Comparison of ENCODE assay signal across 12 mouse cellular contexts in the genomic region with DNA sequence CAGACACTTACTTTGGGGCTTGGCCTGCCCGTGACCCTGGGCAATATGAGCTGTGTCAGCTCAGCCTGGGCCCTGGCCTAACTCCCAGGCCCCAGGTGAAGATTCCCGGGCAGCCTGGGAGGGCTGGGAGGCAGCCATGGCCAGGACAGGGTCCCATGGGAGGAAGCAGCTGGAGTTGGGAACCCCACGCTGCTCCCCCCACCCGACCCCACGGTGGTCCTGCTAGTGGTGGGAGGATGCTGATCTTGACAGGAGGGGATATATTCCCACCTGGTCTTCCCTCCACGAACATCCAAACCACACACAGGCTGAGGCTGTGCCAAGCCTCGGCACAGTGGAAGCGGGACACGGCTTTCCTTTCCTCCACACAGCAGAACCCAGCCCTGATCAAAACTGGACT. TPM values are rescaled to one million over a fixed set of nuclear protein-coding genes. Genes with fewer than 3 reads are reported as not detected.
DNase-seq lines count a peak whose midpoint lies in the region; ATAC-seq lines count a peak whose summit lies in the region.
"Had no signal": no experiment of that assay in that cellular context is flagged by ENCODE, and none has a peak within 500 bp of the region (broad histone marks: within the 10 kb centered on the region; RNA-seq: fewer than 3 reads in every experiment).

No protein-coding gene starts in this region.

- intact Hi-C loops in heart, postnatal 14 days (cut with DNase I) = no loop called here

- H3K9me3 ChIP-seq in heart, embryonic 11.5 days (replicated peaks; ENCODE audit: control insufficient read depth, low read length) = no peaks in the 10 kb centered on the region
- H3K9me3 ChIP-seq in lung, embryonic 15.5 days = no peaks in the 10 kb centered on the region
- no peaks in the 10 kb centered on the region for H3K9me3 ChIP-seq in heart, embryonic 16.5 days (replicated peaks; ENCODE audit: control insufficient read depth, low read length)
- no peaks in the 10 kb centered on the region for H3K9me3 ChIP-seq in limb, embryonic 15.5 days
- H3K9me3 ChIP-seq: forebrain, embryonic 12.5 days had no signal

- peak overlapping the region; percentile 73 for H3K27ac ChIP-seq in heart, embryonic 11.5 days (ENCODE audit: low read depth, low read length)
- H3K27ac ChIP-seq in lung, embryonic 15.5 days = peak overlapping the region; percentile 55; the same call in 1 of the 2 replicates
- peak overlapping the region; percentile 95 for H3K27ac ChIP-seq in heart, embryonic 16.5 days (ENCODE audit: low read length)
- H3K27ac ChIP-seq in limb, embryonic 15.5 days = peak overlapping the region; percentile 11; the same call in 1 of the 2 replicates
- H3K27ac ChIP-seq: forebrain, embryonic 12.5 days had no signal

- no peak for DNase-seq in heart, postnatal 14 days
- no peak for DNase-seq in lung, postnatal 4 days
- no peak for DNase-seq in layer of hippocampus, adult 8-10 months (ENCODE audit: low spot score in 2 of 2)
- DNase-seq in adrenal gland, adult 8-10 months = no peak
- DNase-seq: cerebellum, adult 9-11 months; kidney, adult 18-20 months had no signal

- ATAC-seq in heart, embryonic 11.5 days (replicated peaks; ENCODE audit: insufficient number of reproducible peaks, low FRiP score, low TSS enrichment) = no peak
- no peak for ATAC-seq in lung, embryonic 15.5 days (ENCODE audit: borderline replicate concordance, extremely low read depth, low FRiP score, low TSS enrichment)
- no peak for ATAC-seq in heart, embryonic 16.5 days (replicated peaks; ENCODE audit: extremely low read depth, insufficient read depth, low FRiP score)
- ATAC-seq in limb, embryonic 15.5 days (ENCODE audit: insufficient number of reproducible peaks, low FRiP score, low TSS enrichment, low read depth) = no peak

- peak overlapping the region; percentile 49; the same call in 1 of the 2 replicates for H3K9ac ChIP-seq in heart, embryonic 11.5 days (ENCODE audit: low read depth, low read length)
- H3K9ac ChIP-seq in lung, embryonic 15.5 days = no peak overlapping the region
- peak overlapping the region; percentile 53 for H3K9ac ChIP-seq in heart, embryonic 16.5 days (ENCODE audit: low read length)
- H3K9ac ChIP-seq in limb, embryonic 15.5 days = no peak overlapping the region
- H3K9ac ChIP-seq: forebrain, embryonic 12.5 days had no signal

- peaks cover 3% of the 10 kb centered on the region; the same call in 1 of the 2 replicates for H3K27me3 ChIP-seq in heart, embryonic 11.5 days (ENCODE audit: control insufficient read depth, insufficient read depth, low read length)
- H3K27me3 ChIP-seq in lung, embryonic 15.5 days = no peaks in the 10 kb centered on the region
- H3K27me3 ChIP-seq in heart, embryonic 16.5 days (ENCODE audit: control insufficient read depth, insufficient read depth, low read length) = no peaks in the 10 kb centered on the region
- no peaks in the 10 kb centered on the region for H3K27me3 ChIP-seq in limb, embryonic 15.5 days
- H3K27me3 ChIP-seq: forebrain, embryonic 12.5 days had no signal

- peak overlapping the region; percentile 39 for H3K4me2 ChIP-seq in heart, embryonic 11.5 days
- no peak overlapping the region for H3K4me2 ChIP-seq in lung, embryonic 15.5 days
- H3K4me2 ChIP-seq in heart, embryonic 16.5 days (ENCODE audit: low read depth, low read length) = peak overlapping the region; percentile 46
- no peak overlapping the region for H3K4me2 ChIP-seq in limb, embryonic 15.5 days
- H3K4me2 ChIP-seq: forebrain, embryonic 12.5 days; midbrain, embryonic 11.5 days had no signal

- peaks cover 67% of the 10 kb centered on the region for H3K4me1 ChIP-seq in heart, embryonic 11.5 days (ENCODE audit: control insufficient read depth, insufficient read depth, low read length)
- peaks cover 41% of the 10 kb centered on the region for H3K4me1 ChIP-seq in lung, embryonic 15.5 days
- H3K4me1 ChIP-seq in heart, embryonic 16.5 days (ENCODE audit: control insufficient read depth, insufficient read depth, low read length) = peaks cover 75% of the 10 kb centered on the region
- peaks cover 44% of the 10 kb centered on the region for H3K4me1 ChIP-seq in limb, embryonic 15.5 days
- H3K4me1 ChIP-seq: forebrain, embryonic 12.5 days had no signal

- H3K4me3 ChIP-seq in heart, embryonic 11.5 days (ENCODE audit: low read depth, low read length) = no peak overlapping the region
- no peak overlapping the region for H3K4me3 ChIP-seq in lung, embryonic 15.5 days
- no peak overlapping the region for H3K4me3 ChIP-seq in heart, embryonic 16.5 days (ENCODE audit: low read length)
- no peak overlapping the region for H3K4me3 ChIP-seq in limb, embryonic 15.5 days
- H3K4me3 ChIP-seq: forebrain, embryonic 12.5 days had no signal

- no peaks in the 10 kb centered on the region for H3K36me3 ChIP-seq in heart, embryonic 11.5 days (ENCODE audit: control insufficient read depth, insufficient read depth, low read length)
- H3K36me3 ChIP-seq in lung, embryonic 15.5 days = 0 out of 2 replicates have a peak, but pooled peaks cover under 1% of the 10 kb centered on the region
- H3K36me3 ChIP-seq in heart, embryonic 16.5 days (ENCODE audit: control insufficient read depth, insufficient read depth) = no peaks in the 10 kb centered on the region
- H3K36me3 ChIP-seq in limb, embryonic 15.5 days = no peaks in the 10 kb centered on the region
- H3K36me3 ChIP-seq: forebrain, embryonic 12.5 days had no signal

- WGBS in heart, embryonic 11.5 days (ENCODE audit: insufficient replicate concordance) = 63% methylated on average over 9 of the region's 9 CpGs
- WGBS in lung, embryonic 15.5 days = 55% methylated on average over 9 of the region's 9 CpGs
- WGBS in heart, embryonic 16.5 days = 54% methylated on average over 9 of the region's 9 CpGs
- WGBS in limb, embryonic 15.5 days = 49% methylated on average over 9 of the region's 9 CpGs

RNA-seq across cellular contexts. Expression of gene Sardh, which starts 38.8 kb away (rescaled TPM):
- polyA plus RNA-seq in heart, embryonic 11.5 days (2014; fragmentation: Nextera tagmentation; extraction: Ambion mirVana) = 12.9 and 15.1 TPM in 2 replicates
- total RNA-seq in heart, postnatal 14 days (2021) = 10 to 100 TPM; 15.3 to 15.6 TPM
- polyA plus RNA-seq in lung, embryonic 15.5 days (2015; fragmentation: Nextera tagmentation; extraction: Ambion mirVana) = 25.6 and 27.9 TPM in 2 replicates
- 19.3 and 24.5 TPM in 2 replicates for polyA plus RNA-seq in heart, embryonic 16.5 days (2015; fragmentation: Nextera tagmentation; extraction: Ambion mirVana)
- polyA plus RNA-seq in limb, embryonic 15.5 days (2015; fragmentation: Nextera tagmentation; extraction: Ambion mirVana) = 8.6 and 10.3 TPM in 2 replicates
- 10 to 100 TPM in 1 of 4 experiments, 1 to 10 TPM in 3; 6.1 to 11.5 (median 9.1) TPM for total RNA-seq in layer of hippocampus, adult 8-10 months (2022)
- 10 to 100 TPM in 1 of 4 experiments, 1 to 10 TPM in 3; 8.1 to 11.2 (median 8.8) TPM for total RNA-seq in adrenal gland, adult 8-10 months (2022)

RNA-seq across cellular contexts. Expression of gene Dbh, which starts 44.3 kb away (rescaled TPM):
- polyA plus RNA-seq in heart, embryonic 11.5 days (2014; fragmentation: Nextera tagmentation; extraction: Ambion mirVana) = 0.47 and 0.63 TPM in 2 replicates
- total RNA-seq in heart, postnatal 14 days (2021) = 1 to 10 TPM; 2.2 to 2.6 TPM
- 0.34 and 2.4 TPM in 2 replicates for polyA plus RNA-seq in lung, embryonic 15.5 days (2015; fragmentation: Nextera tagmentation; extraction: Ambion mirVana)
- 0.72 and 0.80 TPM in 2 replicates for polyA plus RNA-seq in heart, embryonic 16.5 days (2015; fragmentation: Nextera tagmentation; extraction: Ambion mirVana)
- 0.30 and 0.51 TPM in 2 replicates for polyA plus RNA-seq in limb, embryonic 15.5 days (2015; fragmentation: Nextera tagmentation; extraction: Ambion mirVana)
- total RNA-seq in layer of hippocampus, adult 8-10 months (2022) = 1 to 10 TPM in 1 of 4 experiments, under 1 TPM in 3; 0.25 to 1.5 (median 0.74) TPM
- total RNA-seq in adrenal gland, adult 8-10 months (2022) = 100 to 1,000 TPM; 394 to 536 (median 504) TPM
- polyA plus RNA-seq: forebrain, embryonic 12.5 days had no signal

Comparison
In these comparisons a context has a peak if more than half of its experiments do, and no peak if none do; other contexts are left out.
1. H3K27ac ChIP-seq: peak in every context shown above with its lines; median percentile 95 in heart, embryonic 16.5 days; 73 in heart, embryonic 11.5 days; 55 in lung, embryonic 15.5 days; 11 in limb, embryonic 15.5 days.
2. H3K4me2 ChIP-seq: peak in heart, embryonic 11.5 days (single experiment) and heart, embryonic 16.5 days (single experiment); none in lung, embryonic 15.5 days (single experiment) and limb, embryonic 15.5 days (single experiment).
3. H3K9ac ChIP-seq: peak in heart, embryonic 11.5 days (single experiment) and heart, embryonic 16.5 days (single experiment); none in lung, embryonic 15.5 days (single experiment) and limb, embryonic 15.5 days (single experiment).